Mouse (Mus musculus): Measurements from ENCODE around the gene Ube2f. TPM values are rescaled to one million over a fixed set of nuclear protein-coding genes. Genes with fewer than 3 reads are reported as not detected.

The Ube2f gene
- polyA plus RNA-seq, 1 experiment from 2014 or later: 77.9 TPM

GRCm38 (mm10) chr1:91276581-91276980 lies 26.5 kb downstream of the Ube2f start:
- Histone ChIP-seq H3K4me3 (ENCODE audit: low read depth, low read length) (no peak overlapping the region), H3K27me3 (ENCODE audit: insufficient read depth, low read length) (no peaks in the 10 kb centered on the region), H3K27ac (ENCODE audit: low read depth) (no peak overlapping the region), H3K36me3 (ENCODE audit: insufficient read depth) (peaks cover 49% of the 10 kb centered on the region), H3K4me2 (no peak overlapping the region), H3K4me1 (ENCODE audit: insufficient read depth) (no peaks in the 10 kb centered on the region), H3K9me3 (ENCODE audit: low read depth, low read length) (no peaks in the 10 kb centered on the region), H3K9ac (no peak overlapping the region)
- DNase-seq (no peak), ATAC-seq (ENCODE audit: insufficient read depth) (no peak)
- no peak for TF ChIP-seq CTCF (IDR thresholded peaks at IDR 0.05; ENCODE audit: low read depth)
- 92% methylated on average over 4 of the region's 4 CpGs for WGBS

DNA sequence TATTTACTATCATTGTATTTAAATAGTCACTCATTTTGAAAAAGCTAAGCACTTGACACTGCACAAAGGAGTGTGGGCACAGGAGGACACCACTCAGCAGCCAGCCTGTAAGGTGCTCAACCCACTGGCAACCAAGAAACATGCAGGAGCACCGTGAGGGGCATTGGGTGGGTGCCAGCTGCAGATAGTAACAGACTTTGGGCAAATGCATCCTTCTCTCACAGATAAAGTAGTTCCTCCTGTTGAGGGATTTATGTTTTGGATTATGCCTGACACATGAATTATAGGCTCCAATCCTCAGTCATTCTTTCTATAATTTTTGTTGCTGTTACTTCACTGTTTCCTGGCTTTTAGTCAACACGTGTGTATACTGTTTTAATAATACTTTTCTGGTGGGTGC lies 27.4 kb downstream of the Ube2f start:
- H3K9me3 ChIP-seq (ENCODE audit: low read depth, low read length): no peaks in the 10 kb centered on the region
- WGBS: 87% methylated on average over 2 of the region's 2 CpGs
- H3K27me3 ChIP-seq (ENCODE audit: insufficient read depth, low read length): no peaks in the 10 kb centered on the region
- no peak overlapping the region for H3K9ac ChIP-seq
- ATAC-seq (ENCODE audit: insufficient read depth) (no peak), DNase-seq (no peak)
- TF ChIP-seq CTCF (IDR thresholded peaks at IDR 0.05; ENCODE audit: low read depth): no peak
- H3K4me2 ChIP-seq: no peak overlapping the region
- H3K27ac ChIP-seq (ENCODE audit: low read depth): no peak overlapping the region
- H3K4me3 ChIP-seq (ENCODE audit: low read depth, low read length): no peak overlapping the region
- H3K36me3 ChIP-seq (ENCODE audit: insufficient read depth): peaks cover 49% of the 10 kb centered on the region
- no peaks in the 10 kb centered on the region for H3K4me1 ChIP-seq (ENCODE audit: insufficient read depth)

GRCm38 (mm10) chr1:91278410-91279119 lies 28.5 kb downstream of the Ube2f start:
- no peaks in the 10 kb centered on the region for H3K27me3 ChIP-seq (ENCODE audit: insufficient read depth, low read length)
- no peak overlapping the region for H3K27ac ChIP-seq (ENCODE audit: low read depth)
- no peaks in the 10 kb centered on the region for H3K9me3 ChIP-seq (ENCODE audit: low read depth, low read length)
- WGBS: 93% methylated on average over 3 of the region's 3 CpGs
- H3K4me2 ChIP-seq: no peak overlapping the region
- no peak overlapping the region for H3K4me3 ChIP-seq (ENCODE audit: low read depth, low read length)
- no peaks in the 10 kb centered on the region for H3K4me1 ChIP-seq (ENCODE audit: insufficient read depth)
- TF ChIP-seq CTCF (IDR thresholded peaks at IDR 0.05; ENCODE audit: low read depth): no peak
- H3K9ac ChIP-seq: no peak overlapping the region
- ATAC-seq (ENCODE audit: insufficient read depth) (no peak), DNase-seq (no peak)
- H3K36me3 ChIP-seq (ENCODE audit: insufficient read depth): peaks cover 50% of the 10 kb centered on the region

- Histone ChIP-seq H3K4me3 (ENCODE audit: low read depth, low read length) (no peak overlapping the region), H3K4me1 (ENCODE audit: insufficient read depth) (no peaks in the 10 kb centered on the region), H3K4me2 (no peak overlapping the region), H3K27me3 (ENCODE audit: insufficient read depth, low read length) (no peaks in the 10 kb centered on the region), H3K9me3 (ENCODE audit: low read depth, low read length) (no peaks in the 10 kb centered on the region), H3K9ac (no peak overlapping the region), H3K36me3 (ENCODE audit: insufficient read depth) (peaks cover 48% of the 10 kb centered on the region), H3K27ac (ENCODE audit: low read depth) (no peak overlapping the region)
- DNase-seq: no peak
- WGBS: 62% methylated on average over 1 of the region's 1 CpGs
- no peak for TF ChIP-seq CTCF (IDR thresholded peaks at IDR 0.05; ENCODE audit: low read depth)
- no peak for ATAC-seq (ENCODE audit: insufficient read depth)
Measured at GRCm38 (mm10) chr1:91279126-91279525, 29.0 kb downstream of the Ube2f start.

DNA sequence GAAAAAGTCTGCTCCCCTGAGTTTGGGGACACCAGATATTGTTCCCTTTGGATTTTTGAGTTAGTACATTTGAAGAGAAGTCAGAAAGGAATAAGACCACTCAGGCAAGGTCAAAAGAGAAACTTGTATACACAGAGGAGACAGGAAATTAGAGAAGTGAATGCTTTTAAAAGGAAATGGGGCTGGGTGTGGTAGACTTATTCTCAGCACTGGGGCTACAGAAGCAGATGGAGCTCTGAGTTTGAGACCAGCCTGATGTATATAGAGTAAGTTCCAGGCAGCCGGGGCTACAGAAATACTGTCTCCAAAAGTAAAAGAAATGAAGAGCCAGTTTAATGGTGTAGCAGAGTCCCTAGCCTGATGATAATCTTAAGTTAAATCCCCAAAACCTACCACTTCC lies 32.5 kb downstream of the Ube2f start:
- Histone ChIP-seq H3K27ac (ENCODE audit: low read depth) (no peak overlapping the region), H3K36me3 (ENCODE audit: insufficient read depth) (peaks cover 57% of the 10 kb centered on the region), H3K9ac (no peak overlapping the region), H3K4me1 (ENCODE audit: insufficient read depth) (no peaks in the 10 kb centered on the region), H3K4me2 (no peak overlapping the region), H3K9me3 (ENCODE audit: low read depth, low read length) (no peaks in the 10 kb centered on the region), H3K27me3 (ENCODE audit: insufficient read depth, low read length) (no peaks in the 10 kb centered on the region), H3K4me3 (ENCODE audit: low read depth, low read length) (no peak overlapping the region)
- ATAC-seq (ENCODE audit: insufficient read depth) (no peak), DNase-seq (no peak)
- 84% methylated on average over 1 of the region's 1 CpGs for WGBS
- no peak for TF ChIP-seq CTCF (IDR thresholded peaks at IDR 0.05; ENCODE audit: low read depth)

DNA sequence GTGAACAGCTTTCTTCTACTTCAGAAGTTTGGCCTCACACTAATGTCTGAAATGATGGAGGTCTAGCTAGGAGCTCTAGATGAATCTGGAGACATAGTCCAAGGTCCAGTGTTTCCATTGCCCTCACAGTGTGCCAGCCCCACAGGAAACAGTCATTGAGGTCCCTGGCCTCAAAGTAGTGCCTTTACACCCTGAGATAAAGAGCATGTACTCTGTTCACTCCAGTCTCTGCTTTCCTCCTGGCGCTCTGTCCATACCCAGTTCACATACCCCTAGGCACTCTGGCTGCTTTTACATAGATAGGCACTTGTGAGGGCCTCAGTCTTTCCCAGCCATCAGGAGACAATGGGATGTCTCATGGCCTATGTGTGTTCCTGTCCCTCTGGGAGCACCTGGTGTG lies 39.3 kb downstream of the Ube2f start:
- H3K36me3 ChIP-seq (ENCODE audit: insufficient read depth): peaks cover 47% of the 10 kb centered on the region
- 100% methylated on average over 1 of the region's 1 CpGs for WGBS

GRCm38 (mm10) chr1:91292101-91292825 lies 42.2 kb downstream of the Ube2f start:
- no peak overlapping the region for H3K27ac ChIP-seq (ENCODE audit: low read depth)
- TF ChIP-seq CTCF (IDR thresholded peaks at IDR 0.05; ENCODE audit: low read depth): no peak

More for the DNA sequence above, 39.3 kb downstream of the Ube2f start:
- ATAC-seq (ENCODE audit: insufficient read depth): no peak
- Histone ChIP-seq H3K4me2 (no peak overlapping the region), H3K27me3 (ENCODE audit: insufficient read depth, low read length) (no peaks in the 10 kb centered on the region), H3K9ac (no peak overlapping the region), H3K27ac (ENCODE audit: low read depth) (no peak overlapping the region), H3K9me3 (ENCODE audit: low read depth, low read length) (no peaks in the 10 kb centered on the region), H3K4me1 (ENCODE audit: insufficient read depth) (no peaks in the 10 kb centered on the region), H3K4me3 (ENCODE audit: low read depth, low read length) (no peak overlapping the region)
- no peak for TF ChIP-seq CTCF (IDR thresholded peaks at IDR 0.05; ENCODE audit: low read depth)
- DNase-seq: no peak

More at GRCm38 (mm10) chr1:91292101-91292825, 42.2 kb downstream of the Ube2f start:
- H3K4me1 ChIP-seq (ENCODE audit: insufficient read depth): no peaks in the 10 kb centered on the region
- WGBS: 86% methylated on average over 11 of the region's 11 CpGs
- H3K9me3 ChIP-seq (ENCODE audit: low read depth, low read length): no peaks in the 10 kb centered on the region
- no peaks in the 10 kb centered on the region for H3K27me3 ChIP-seq (ENCODE audit: insufficient read depth, low read length)
- H3K4me3 ChIP-seq (ENCODE audit: low read depth, low read length): no peak overlapping the region
- H3K4me2 ChIP-seq: no peak overlapping the region
- no peak overlapping the region for H3K9ac ChIP-seq
- DNase-seq: no peak
- ATAC-seq (ENCODE audit: insufficient read depth): no peak
- H3K36me3 ChIP-seq (ENCODE audit: insufficient read depth): peaks cover 23% of the 10 kb centered on the region

All from lung, embryonic 14.5 days (tissue).